Comparison of ENCODE assay signal across 28 mouse cellular contexts in the genomic region with DNA sequence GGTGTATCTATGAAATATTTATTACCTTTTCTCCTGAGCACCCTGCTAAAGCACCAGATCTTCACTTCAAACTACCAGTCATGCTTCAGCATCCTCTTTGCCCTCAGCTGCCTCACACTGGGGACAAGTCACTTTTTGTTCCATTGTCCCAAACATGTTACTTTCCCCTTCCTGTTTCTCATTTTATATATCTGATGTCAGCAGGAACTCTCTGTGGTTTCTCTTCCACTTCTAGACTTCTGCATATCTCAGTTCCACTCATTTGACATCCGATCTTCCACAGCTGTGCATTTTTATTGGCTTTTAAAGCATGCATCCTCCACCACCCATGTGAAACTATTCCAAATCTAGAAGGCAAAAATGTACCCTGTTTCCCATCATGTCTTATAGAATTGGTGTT.
DNase-seq lines count a peak whose midpoint lies in the region; ATAC-seq and TF ChIP-seq lines count a peak whose summit lies in the region.
"Had no signal": no experiment of that assay in that cellular context is flagged by ENCODE, and none has a peak within 500 bp of the region (broad histone marks: within the 10 kb centered on the region; RNA-seq: fewer than 3 reads in every experiment).

No protein-coding gene starts in this region.

- ATAC-seq in kidney, postnatal 0 days (replicated peaks; ENCODE audit: low FRiP score, low read depth) = no peak
- peak; percentile 50; the same call in 1 of the 2 replicates for ATAC-seq in limb, embryonic 14.5 days (ENCODE audit: low FRiP score, low read depth)
- no peak for ATAC-seq in CD4-positive, CD25-positive, alpha-beta regulatory T cell, adult 4 months
- ATAC-seq: forebrain, embryonic 15.5 days; hindbrain, postnatal 0 days; intestine, embryonic 16.5 days; midbrain, embryonic 15.5 days had no signal

- intact Hi-C loops in heart, postnatal 36 days (cut with DNase I) = no loop called here

- peak; percentile 31 for DNase-seq in heart, adult 8-10 months (ENCODE audit: low spot score)
- DNase-seq in heart, postnatal 36 days = no peak
- peak; percentile 67 for DNase-seq in kidney, postnatal 0 days (ENCODE audit: low spot score)
- no peak for DNase-seq in kidney, postnatal 36 days
- peak; percentile 25 for DNase-seq in limb, embryonic 14.5 days (ENCODE audit: low spot score)
- no peak for DNase-seq in neural tube, embryonic 10.5 days (ENCODE audit: extremely low spot score, low spot score)
- DNase-seq: adrenal gland, adult 2 months; cerebellum, adult 8-10 months; cerebellum, postnatal 36 days; gastrocnemius, postnatal 10 days; heart, adult 2 months; left cerebral cortex, postnatal 4 days; liver, embryonic 13.5 days; lung, postnatal 36 days; retina, postnatal 1 day; right cerebral cortex, postnatal 4 days; thymus, postnatal 36 days had no signal

- H3K36me3 ChIP-seq in kidney, postnatal 0 days (ENCODE audit: insufficient read depth, low read length) = no peaks in the 10 kb centered on the region
- H3K36me3 ChIP-seq in limb, embryonic 14.5 days (ENCODE audit: control insufficient read depth, insufficient read depth, low read length) = no peaks in the 10 kb centered on the region
- H3K36me3 ChIP-seq: forebrain, embryonic 15.5 days; heart, embryonic 15.5 days; hindbrain, embryonic 10.5 days; liver, embryonic 13.5 days; lung, embryonic 15.5 days; midbrain, embryonic 15.5 days; neural tube, embryonic 13.5 days; stomach, embryonic 15.5 days had no signal

- WGBS in kidney, postnatal 0 days = 22% methylated on average over 1 of the region's 1 CpGs
- WGBS in limb, embryonic 14.5 days = 38% methylated on average over 1 of the region's 1 CpGs

- no peak for TF ChIP-seq CTCF in kidney, postnatal 0 days (IDR thresholded peaks at IDR 0.05; ENCODE audit: low read depth)
- TF ChIP-seq CTCF in bone marrow macrophage, adult 2 months (IDR thresholded peaks at IDR 0.05; ENCODE audit: low read depth, low read length) = no peak

- TF ChIP-seq POLR2A in bone marrow macrophage, adult 2 months (IDR thresholded peaks at IDR 0.05; ENCODE audit: borderline replicate concordance, low read depth, low read length) = no peak
- TF ChIP-seq POLR2A in limb, embryonic 14.5 days (IDR thresholded peaks at IDR 0.05; ENCODE audit: borderline replicate concordance, extremely low read depth, insufficient read depth, insufficient read length) = no peak

- no peak overlapping the region for H3K4me3 ChIP-seq in kidney, postnatal 0 days (replicated peaks; ENCODE audit: low read depth, low read length)
- H3K4me3 ChIP-seq in bone marrow macrophage, adult 2 months (ENCODE audit: insufficient read depth, low read length) = no peak overlapping the region
- H3K4me3 ChIP-seq in limb, embryonic 14.5 days (replicated peaks; ENCODE audit: low read length) = no peak overlapping the region
- H3K4me3 ChIP-seq: forebrain, embryonic 15.5 days; heart, adult 2 months; heart, embryonic 15.5 days; hindbrain, embryonic 10.5 days; liver, embryonic 13.5 days; lung, embryonic 15.5 days; midbrain, embryonic 15.5 days; neural tube, embryonic 13.5 days; stomach, embryonic 15.5 days had no signal

- H3K4me1 ChIP-seq in kidney, postnatal 0 days (replicated peaks; ENCODE audit: insufficient read depth, low read length) = no peaks in the 10 kb centered on the region
- H3K4me1 ChIP-seq in bone marrow macrophage, adult 2 months (ENCODE audit: control insufficient read depth, insufficient read depth, low read length) = peaks cover 20% of the 10 kb centered on the region
- no peaks in the 10 kb centered on the region; the same call in 1 of the 2 replicates for H3K4me1 ChIP-seq in limb, embryonic 14.5 days (ENCODE audit: control insufficient read depth, insufficient read depth, low read length)
- H3K4me1 ChIP-seq: heart, embryonic 15.5 days; hindbrain, embryonic 10.5 days; liver, embryonic 13.5 days; lung, embryonic 15.5 days; neural tube, embryonic 13.5 days; stomach, embryonic 15.5 days had no signal

- no peak overlapping the region for H3K9ac ChIP-seq in kidney, postnatal 0 days (ENCODE audit: low read depth, low read length)
- H3K9ac ChIP-seq in limb, embryonic 14.5 days (ENCODE audit: low read depth, low read length, severe bottlenecking) = no peak overlapping the region
- H3K9ac ChIP-seq: forebrain, embryonic 15.5 days; heart, embryonic 15.5 days; liver, embryonic 13.5 days; lung, embryonic 15.5 days; midbrain, embryonic 15.5 days; neural tube, embryonic 13.5 days; stomach, embryonic 15.5 days had no signal

- no peak overlapping the region for H3K4me2 ChIP-seq in kidney, postnatal 0 days (ENCODE audit: low read length)
- H3K4me2 ChIP-seq in limb, embryonic 14.5 days (replicated peaks; ENCODE audit: low read depth, low read length, severe bottlenecking) = no peak overlapping the region
- H3K4me2 ChIP-seq: forebrain, embryonic 15.5 days; heart, embryonic 15.5 days; liver, embryonic 13.5 days; lung, embryonic 15.5 days; midbrain, embryonic 15.5 days; neural tube, embryonic 13.5 days; stomach, embryonic 15.5 days had no signal

- no peak overlapping the region; the same call in 1 of the 2 replicates for H3K27ac ChIP-seq in kidney, postnatal 0 days
- H3K27ac ChIP-seq in bone marrow macrophage, adult 2 months (ENCODE audit: insufficient read depth, low read depth, low read length) = peak overlapping the region; percentile 32; the same call in 1 of the 2 replicates
- no peak overlapping the region for H3K27ac ChIP-seq in limb, embryonic 14.5 days (replicated peaks; ENCODE audit: low read depth, low read length)
- H3K27ac ChIP-seq: forebrain, embryonic 15.5 days; heart, adult 2 months; heart, embryonic 15.5 days; hindbrain, embryonic 10.5 days; hindbrain, postnatal 0 days; liver, embryonic 13.5 days; lung, embryonic 15.5 days; midbrain, embryonic 15.5 days; neural tube, embryonic 13.5 days; stomach, embryonic 15.5 days had no signal

- no peaks in the 10 kb centered on the region for H3K9me3 ChIP-seq in kidney, postnatal 0 days (replicated peaks; ENCODE audit: low read length)
- H3K9me3 ChIP-seq in limb, embryonic 14.5 days (ENCODE audit: control insufficient read depth, low read length) = no peaks in the 10 kb centered on the region
- H3K9me3 ChIP-seq: forebrain, embryonic 15.5 days; heart, embryonic 15.5 days; hindbrain, embryonic 10.5 days; liver, embryonic 13.5 days; lung, embryonic 15.5 days; midbrain, embryonic 15.5 days; neural tube, embryonic 13.5 days; stomach, embryonic 15.5 days had no signal

- H3K27me3 ChIP-seq in kidney, postnatal 0 days (ENCODE audit: insufficient read depth, low read length) = no peaks in the 10 kb centered on the region
- no peaks in the 10 kb centered on the region for H3K27me3 ChIP-seq in limb, embryonic 14.5 days (ENCODE audit: control insufficient read depth, insufficient read depth, low read length)
- H3K27me3 ChIP-seq: forebrain, embryonic 15.5 days; heart, embryonic 15.5 days; liver, embryonic 13.5 days; lung, embryonic 15.5 days; midbrain, embryonic 15.5 days; neural tube, embryonic 13.5 days; stomach, embryonic 15.5 days had no signal

Comparison
In these comparisons a context has a peak if more than half of its experiments do, and no peak if none do; other contexts are left out.
1. DNase-seq: peak in heart, adult 8-10 months (single experiment), kidney, postnatal 0 days (single experiment) and limb, embryonic 14.5 days (single experiment); none in heart, postnatal 36 days (0 of 2), kidney, postnatal 36 days (0 of 2) and neural tube, embryonic 10.5 days (single experiment).